Mouse (Mus musculus) spleen, adult 18-20 months (tissue): Measurements from ENCODE around the gene Itga8.
A peak's percentile ranks its signal among the peaks of the same experiment; 100 is the strongest.

Experiments
- DNase-seq, 2 experiments: peaks; one replicate each; pipeline ENCODE4 v3.0.0; 2022; ENCODE audit warnings: mixed read lengths in 2 of 2

Itga8 gene

DNA sequence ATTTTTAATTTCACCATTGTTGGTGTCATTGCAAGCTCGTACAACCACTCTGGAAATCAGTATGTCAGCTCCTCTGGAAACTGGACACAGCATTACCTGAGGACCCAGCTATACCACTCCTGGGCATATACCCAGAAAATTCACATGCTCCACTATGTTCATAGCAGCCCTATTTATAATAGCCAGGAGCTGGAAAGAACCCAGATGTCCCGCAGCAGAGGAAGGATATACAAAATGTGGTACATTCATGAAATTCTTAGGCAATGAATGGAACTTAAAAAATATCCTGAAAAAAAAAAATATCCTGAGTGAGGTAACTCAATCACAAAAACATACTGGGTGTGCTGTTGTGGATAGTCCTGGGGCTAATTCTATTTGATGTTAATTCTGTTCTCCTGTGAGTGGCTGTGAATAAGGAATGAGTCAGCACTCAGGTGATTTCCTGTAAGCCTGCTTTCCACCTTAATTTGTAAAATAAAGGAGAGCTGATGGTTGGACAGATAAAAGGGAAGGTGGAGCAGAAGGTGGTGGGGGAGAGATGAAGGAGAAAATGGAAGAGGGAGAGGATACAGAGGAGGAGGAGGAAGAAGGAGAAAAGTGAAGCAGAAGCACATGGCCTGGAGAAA lies 224.3 kb downstream of the Itga8 start:
- DNase-seq = no peak

- DNase-seq = no peak
These were observed 235.9 kb downstream of the Itga8 start for GRCm38 (mm10) chr2:12065669-12066399.

GRCm38 (mm10) chr2:12060034-12060723 lies 241.5 kb downstream of the Itga8 start:
- peak in 1 of 2 experiments; percentile 2 for DNase-seq
